Mouse (Mus musculus): ENCODE measurements around the gene Luc7l2. TPM values are rescaled to one million over a fixed set of nuclear protein-coding genes. Genes with fewer than 3 reads are reported as not detected.

The Luc7l2 gene
- total and polyA plus RNA-seq, 3 experiments: 51.8 to 129 (median 118) TPM

DNA sequence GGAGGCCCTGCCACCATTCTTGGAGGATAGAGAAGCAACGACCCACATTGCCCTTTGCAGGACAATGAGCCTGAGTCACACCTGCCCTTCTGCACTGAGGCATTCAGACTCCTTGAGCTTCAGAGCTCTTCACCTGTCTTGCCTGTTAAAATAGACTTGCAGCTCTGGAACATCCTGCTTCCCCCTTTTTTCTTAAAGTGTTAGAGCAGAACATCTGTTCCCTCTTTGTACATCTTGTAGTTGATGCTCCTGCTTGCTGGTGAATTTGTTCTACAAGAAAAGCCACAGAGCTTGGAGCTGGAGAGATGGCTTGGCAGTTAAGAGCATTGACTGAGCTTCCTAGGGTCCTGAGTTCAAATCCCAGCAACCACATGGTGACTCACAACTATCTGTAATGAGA is 71.3 kb downstream of the Luc7l2 start:
- no peak overlapping the region for H3K4me3 ChIP-seq (ENCODE audit: control insufficient read depth in 1 of 2, insufficient read depth in 1 of 2, low read depth in 2 of 2, low read length in 2 of 2)
- H3K4me1 ChIP-seq (ENCODE audit: control insufficient read depth in 1 of 2, insufficient read depth in 2 of 2, low read length in 2 of 2): peaks cover 8% of the 10 kb centered on the region in 2 experiments
- TF ChIP-seq TAL1 (IDR thresholded peaks at IDR 0.05; ENCODE audit: low read length): no peak
- TF ChIP-seq CTCF (IDR thresholded peaks at IDR 0.05 in 2 of 3, conservative IDR thresholded peaks at IDR 0.05 in 1 of 3; ENCODE audit: control insufficient read depth in 1 of 3, insufficient read depth in 1 of 3, low read depth in 2 of 3, low read length in 3 of 3, poor library complexity in 1 of 3, severe bottlenecking in 1 of 3): no peak
- TF ChIP-seq JUND (IDR thresholded peaks at IDR 0.05; ENCODE audit: low read depth, low read length): no peak
- no peaks in the 10 kb centered on the region for H3K27me3 ChIP-seq (ENCODE audit: control insufficient read depth in 1 of 2, insufficient read depth in 2 of 2, low read length in 2 of 2)
- H3K9ac ChIP-seq (ENCODE audit: control insufficient read depth, low read depth, low read length, poor library complexity, severe bottlenecking): no peak overlapping the region
- no peak for DNase-seq (ENCODE audit: low read depth, low spot score)
- no peak overlapping the region for H3K27ac ChIP-seq (ENCODE audit: control insufficient read depth, low read depth, low read length)
- peaks cover 2 to 18% of the 10 kb centered on the region in 2 experiments for H3K36me3 ChIP-seq (ENCODE audit: control insufficient read depth in 1 of 2, insufficient read depth in 2 of 2, low read length in 2 of 2)
- no peaks in the 10 kb centered on the region for H3K79me2 ChIP-seq (ENCODE audit: control insufficient read depth, insufficient read depth, low read length, poor library complexity)
- no peaks in the 10 kb centered on the region for H3K9me3 ChIP-seq (replicated peaks; ENCODE audit: insufficient read depth, low read length)

GRCm38 (mm10) chr6:38623457-38623856 is 72.3 kb downstream of the Luc7l2 start:
- no peaks in the 10 kb centered on the region for H3K27me3 ChIP-seq (ENCODE audit: control insufficient read depth in 1 of 2, insufficient read depth in 2 of 2, low read length in 2 of 2)
- TF ChIP-seq POLR2A (IDR thresholded peaks at IDR 0.05; ENCODE audit: control insufficient read depth in 1 of 2, insufficient read depth in 1 of 2, low read depth in 1 of 2, low read length in 2 of 2, poor library complexity in 1 of 2): no peak
- TF ChIP-seq RCOR1 (IDR thresholded peaks at IDR 0.05; ENCODE audit: low read depth, low read length): peak; percentile 48
- TF ChIP-seq MYB (IDR thresholded peaks at IDR 0.05; ENCODE audit: low read depth, low read length): no peak
- no peak for TF ChIP-seq NRF1 (IDR thresholded peaks at IDR 0.05; ENCODE audit: insufficient read depth, low read depth, low read length, poor library complexity, severe bottlenecking)
- no peak for TF ChIP-seq HCFC1 (IDR thresholded peaks at IDR 0.05; ENCODE audit: low read depth, low read length)
- TF ChIP-seq ZNF384 (IDR thresholded peaks at IDR 0.05; ENCODE audit: low read depth, low read length): no peak
- TF ChIP-seq JUND (IDR thresholded peaks at IDR 0.05; ENCODE audit: low read depth, low read length): no peak
- TF ChIP-seq USF1 (IDR thresholded peaks at IDR 0.05; ENCODE audit: low read depth, low read length): peak; percentile 17; the same call in 1 of the 2 replicates
- TF ChIP-seq CHD2 (IDR thresholded peaks at IDR 0.05; ENCODE audit: low read length): no peak
- TF ChIP-seq MEF2A (IDR thresholded peaks at IDR 0.05; ENCODE audit: extremely low read depth, insufficient replicate concordance, low read depth, low read length, poor library complexity, severe bottlenecking): no peak
- TF ChIP-seq SMC3 (IDR thresholded peaks at IDR 0.05; ENCODE audit: low read depth, low read length): no peak
- peak; percentile 92 for TF ChIP-seq GATA1 (IDR thresholded peaks at IDR 0.05; ENCODE audit: low read depth, low read length)
- TF ChIP-seq MAX (IDR thresholded peaks at IDR 0.05; ENCODE audit: low read length): no peak
- 0 out of 2 replicates have a peak, but pooled peaks have one; percentile 38 for TF ChIP-seq ELF1 (IDR thresholded peaks at IDR 0.05; ENCODE audit: low read depth, low read length)
- peak; percentile 66 for TF ChIP-seq SIN3A (IDR thresholded peaks at IDR 0.05; ENCODE audit: low read length)
- no peak for TF ChIP-seq MAFK (IDR thresholded peaks at IDR 0.05; ENCODE audit: borderline replicate concordance, low read depth, low read length)
- TF ChIP-seq NELFE (IDR thresholded peaks at IDR 0.05; ENCODE audit: low read depth, low read length): no peak
- peak; percentile 76 to 81 for TF ChIP-seq EP300 (IDR thresholded peaks at IDR 0.05; ENCODE audit: low read depth in 1 of 2, low read length in 2 of 2)
- TF ChIP-seq MYC (IDR thresholded peaks at IDR 0.05; ENCODE audit: low read depth, low read length): 0 out of 2 replicates have a peak, but pooled peaks have one; percentile 44
- TF ChIP-seq BHLHE40 (IDR thresholded peaks at IDR 0.05; ENCODE audit: borderline replicate concordance, low read depth, low read length): peak; percentile 57; the same call in 1 of the 2 replicates
- TF ChIP-seq TAL1 (IDR thresholded peaks at IDR 0.05; ENCODE audit: low read length): peak; percentile 65
- TF ChIP-seq MXI1 (IDR thresholded peaks at IDR 0.05; ENCODE audit: low read depth, low read length): peak; percentile 84
- no peak for TF ChIP-seq CTCF (IDR thresholded peaks at IDR 0.05 in 2 of 3, conservative IDR thresholded peaks at IDR 0.05 in 1 of 3; ENCODE audit: control insufficient read depth in 1 of 3, insufficient read depth in 1 of 3, low read depth in 2 of 3, low read length in 3 of 3, poor library complexity in 1 of 3, severe bottlenecking in 1 of 3)
- peak; percentile 76 for TF ChIP-seq TCF12 (IDR thresholded peaks at IDR 0.05; ENCODE audit: low read depth, low read length)
- TF ChIP-seq USF2 (IDR thresholded peaks at IDR 0.05; ENCODE audit: borderline replicate concordance in 1 of 2, insufficient read depth in 1 of 2, low read depth in 1 of 2, low read length in 2 of 2): no peak
- peak; percentile 91 for TF ChIP-seq ETS1 (IDR thresholded peaks at IDR 0.05; ENCODE audit: low read depth, low read length)
- DNase-seq (ENCODE audit: low read depth, low spot score): peak; percentile 87
- no peak overlapping the region for H3K4me3 ChIP-seq (ENCODE audit: control insufficient read depth in 1 of 2, insufficient read depth in 1 of 2, low read depth in 2 of 2, low read length in 2 of 2)
- peaks cover 2 to 18% of the 10 kb centered on the region in 2 experiments for H3K36me3 ChIP-seq (ENCODE audit: control insufficient read depth in 1 of 2, insufficient read depth in 2 of 2, low read length in 2 of 2)
- H3K4me1 ChIP-seq (ENCODE audit: control insufficient read depth in 1 of 2, insufficient read depth in 2 of 2, low read length in 2 of 2): peaks cover 8% of the 10 kb centered on the region in 2 experiments
- no peak overlapping the region for H3K9ac ChIP-seq (ENCODE audit: control insufficient read depth, low read depth, low read length, poor library complexity, severe bottlenecking)
- H3K9me3 ChIP-seq (replicated peaks; ENCODE audit: insufficient read depth, low read length): no peaks in the 10 kb centered on the region
- no peaks in the 10 kb centered on the region for H3K79me2 ChIP-seq (ENCODE audit: control insufficient read depth, insufficient read depth, low read length, poor library complexity)
- H3K27ac ChIP-seq (ENCODE audit: control insufficient read depth, low read depth, low read length): peak overlapping the region; percentile 79
